Mouse (Mus musculus) adipose tissue, adult 10 weeks (tissue): ENCODE results near the gene Pradc1. TPM values are rescaled to one million over a fixed set of nuclear protein-coding genes. Genes with fewer than 3 reads are reported as not detected.

ENCODE experiments used
- polyA plus RNA-seq: library from polyadenylated mRNA; stranded (reverse); fragments of 350-450 nt; fragmentation: Illumina TruSeq; extraction: RNeasy Lipid Tissue Mini Kit (QIAGEN cat#74804); gene quantifications from one replicate; pipeline ENCODE4 v1.2.3, GENCODE M21; 2014; ENCODE audit warnings: low read depth, low replicate concordance

Gene Pradc1
- 13.2 TPM for polyA plus RNA-seq

GRCm38 (mm10) chr6:85451664-85452410 is at the start of gene Pradc1:
Gene Pradc1 (minus strand): TSS chr6:85451970.

DNA sequence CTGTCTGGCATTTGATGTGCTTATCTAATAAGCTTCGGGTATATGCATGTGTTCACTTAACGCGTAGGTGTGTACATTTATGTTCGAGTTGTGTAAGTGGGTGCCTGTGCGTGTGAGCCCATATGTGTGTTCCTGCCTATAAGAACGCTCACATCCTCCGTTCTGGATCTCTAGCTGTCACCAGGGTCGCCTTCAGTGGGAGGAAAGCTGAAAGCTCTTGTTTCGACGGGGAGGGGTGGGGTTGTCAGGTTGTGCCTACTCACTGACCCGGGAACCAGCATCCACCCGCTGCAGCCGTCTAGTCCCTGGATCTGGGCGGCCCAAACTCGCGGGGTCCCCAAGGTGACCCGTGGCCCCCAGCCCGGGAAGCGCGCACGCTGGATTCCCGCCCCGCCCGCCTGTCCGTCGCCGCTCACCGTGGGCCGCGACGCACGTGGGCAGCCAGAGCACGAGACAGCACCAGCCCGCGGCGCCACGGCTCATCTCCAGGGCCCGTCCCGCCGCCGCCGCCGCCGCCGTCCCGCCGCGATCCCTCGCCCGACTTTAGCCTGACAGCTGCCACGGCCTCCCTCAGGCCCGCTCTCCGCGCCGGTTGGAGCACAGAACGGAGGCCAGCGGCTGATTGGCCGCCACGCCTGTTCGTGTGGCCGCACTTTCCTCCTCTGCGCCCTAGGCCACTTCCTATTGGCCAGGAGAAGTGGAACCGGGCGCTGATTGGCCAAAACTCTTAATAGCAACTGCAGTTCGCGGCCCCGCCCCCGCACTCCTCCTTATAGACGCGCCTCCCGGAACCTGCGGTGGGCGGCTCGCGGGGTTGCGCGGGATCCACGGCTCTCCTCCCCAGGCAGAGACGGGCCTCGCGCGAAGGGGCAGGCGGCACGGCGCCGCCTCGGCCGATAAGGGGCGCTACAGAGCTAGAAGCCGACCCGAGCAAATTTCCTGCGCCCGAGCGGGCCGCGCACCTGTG is 790 bp downstream of the Pradc1 start, which contains the start of gene Cct7:
TSS of gene Cct7 (plus strand) at position 818 of the 967 bp plus-strand sequence.

GRCm38 (mm10) chr6:85431842-85432431 is 19.8 kb downstream of the Pradc1 start, which contains the start of gene Smyd5:
Gene Smyd5 (plus strand): TSS chr6:85431989.

DNA sequence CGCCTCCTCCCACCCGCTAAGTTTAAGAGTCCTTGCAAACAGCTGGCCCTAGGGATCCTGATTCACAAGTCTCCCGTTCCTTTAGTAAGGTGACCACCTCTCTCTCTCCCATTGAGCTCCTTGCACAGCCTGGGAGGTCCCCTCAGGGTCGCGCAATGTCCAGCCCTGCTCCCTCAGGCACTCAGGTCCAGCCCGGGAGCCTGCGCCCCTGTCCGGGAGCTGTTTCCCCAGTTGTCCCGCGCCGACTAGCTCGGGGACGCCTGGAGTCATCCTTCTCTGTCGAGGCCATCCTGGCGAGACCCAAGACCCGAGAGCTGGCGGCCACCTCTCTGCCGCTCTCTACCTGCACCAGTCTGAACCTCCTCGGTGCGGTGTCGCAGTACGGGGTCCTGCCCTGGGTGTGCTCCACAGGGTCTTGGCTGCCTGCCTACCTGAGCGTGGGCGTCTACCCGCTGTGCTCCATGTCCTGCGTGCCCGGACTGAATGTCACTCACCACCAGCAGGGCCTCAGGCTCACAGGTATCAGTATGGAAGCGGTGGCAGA is 27.9 kb downstream of the Pradc1 start, which contains the start of gene Noto:
TSS of gene Noto (plus strand) at position 51 of the 544 bp plus-strand sequence.

Other genes starting within 250 kb of the Pradc1 start
- gene Sfxn5, start 118.5 kb downstream of the Pradc1 start, polyA plus RNA-seq, result 8.2 TPM
- 22.9 TPM for gene Rab11fip5, start 77.3 kb downstream of the Pradc1 start, polyA plus RNA-seq
- gene Noto, start 28.1 kb downstream of the Pradc1 start, polyA plus RNA-seq, result not detected
- gene Smyd5, start 20.0 kb downstream of the Pradc1 start, polyA plus RNA-seq, result 16.6 TPM
- 114 TPM for gene Cct7, start 456 bp downstream of the Pradc1 start, polyA plus RNA-seq
- 0.06 TPM for gene Fbxo41, start 51.0 kb upstream of the Pradc1 start, polyA plus RNA-seq
- not detected for gene Egr4, start 61.6 kb upstream of the Pradc1 start, polyA plus RNA-seq
- 2.1 TPM for gene Alms1, start 135.6 kb upstream of the Pradc1 start, polyA plus RNA-seq